In the genomic region with DNA sequence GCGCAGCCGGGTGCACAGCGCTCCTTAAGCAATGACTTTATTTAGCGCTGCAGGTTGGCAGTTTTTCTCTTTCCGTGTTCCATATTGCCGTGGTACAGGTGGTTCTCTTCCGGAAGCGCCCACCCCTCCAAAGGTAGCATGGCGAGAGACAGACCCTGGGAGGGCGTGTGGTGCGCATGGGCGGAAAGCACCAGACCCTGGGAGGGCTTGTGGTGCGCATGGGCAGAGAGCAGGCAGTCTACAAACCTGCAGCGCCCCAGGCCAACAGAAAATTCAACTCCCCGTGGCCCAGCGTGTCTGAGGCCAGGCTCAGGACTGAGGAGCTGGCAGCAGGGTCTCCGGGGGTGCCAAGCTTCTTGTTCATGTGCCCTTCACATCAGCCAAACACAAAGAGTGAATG, we compare ENCODE assay signal across 17 mouse cellular contexts. TPM values are rescaled to one million over a fixed set of nuclear protein-coding genes. Genes with fewer than 3 reads are reported as not detected.
DNase-seq lines count a peak whose midpoint lies in the region; ATAC-seq and TF ChIP-seq lines count a peak whose summit lies in the region.
"Had no signal": no experiment of that assay in that cellular context is flagged by ENCODE, and none has a peak within 500 bp of the region (broad histone marks: within the 10 kb centered on the region; RNA-seq: fewer than 3 reads in every experiment).

No protein-coding gene starts in this region.

- TF ChIP-seq CTCF in heart, adult 2 months (IDR thresholded peaks at IDR 0.05): no peak
- TF ChIP-seq CTCF in liver, adult 2 months (IDR thresholded peaks at IDR 0.05; ENCODE audit: low read depth, low read length): no peak

- no peak overlapping the region for H3K9ac ChIP-seq in heart, adult 2 months (ENCODE audit: low read depth, low read length)
- H3K9ac ChIP-seq in liver, adult 2 months (ENCODE audit: low read depth, low read length): peak overlapping the region; percentile 39
- H3K9ac ChIP-seq in liver, embryonic 15.5 days: no peak overlapping the region
- H3K9ac ChIP-seq: embryonic facial prominence, embryonic 12.5 days had no signal

- H3K79me2 ChIP-seq in heart, adult 2 months (replicated peaks; ENCODE audit: control insufficient read depth, insufficient read depth, low read length): peaks cover 2% of the 10 kb centered on the region
- peaks cover 38% of the 10 kb centered on the region; the same call in 1 of the 2 replicates for H3K79me2 ChIP-seq in liver, adult 2 months (ENCODE audit: control insufficient read depth, insufficient read depth, low read length)

- WGBS in heart, adult 2 months: 74% methylated on average over 17 of the region's 17 CpGs
- 52% methylated on average over 17 of the region's 17 CpGs for WGBS in liver, adult 2 months
- 65% methylated on average over 17 of the region's 17 CpGs for WGBS in liver, embryonic 15.5 days (ENCODE audit: insufficient replicate concordance)

- H3K27me3 ChIP-seq in heart, adult 2 months (ENCODE audit: control insufficient read depth, insufficient read depth, low read length): no peaks in the 10 kb centered on the region
- H3K27me3 ChIP-seq in liver, adult 2 months (ENCODE audit: control insufficient read depth, insufficient read depth, low read length): no peaks in the 10 kb centered on the region
- no peaks in the 10 kb centered on the region for H3K27me3 ChIP-seq in liver, embryonic 15.5 days
- H3K27me3 ChIP-seq: embryonic facial prominence, embryonic 12.5 days had no signal

- H3K27ac ChIP-seq in heart, adult 2 months: peak overlapping the region; percentile 66
- H3K27ac ChIP-seq in liver, adult 2 months (replicated peaks; ENCODE audit: insufficient read depth, low read depth, low read length): peak overlapping the region; percentile 34
- H3K27ac ChIP-seq in liver, embryonic 15.5 days (replicated peaks): peak overlapping the region; percentile 7; the same call in 1 of the 2 replicates
- H3K27ac ChIP-seq: embryonic facial prominence, embryonic 12.5 days had no signal

- no peak for DNase-seq in heart, adult 2 months
- DNase-seq in heart, adult 18-20 months: no peak
- no peak for DNase-seq in liver, adult 2 months (ENCODE audit: extremely low read depth, low read depth, low spot score)
- DNase-seq in liver (no peak), ZHBTc4 (ENCODE audit: low read depth, low spot score) (peak; percentile 79)
- no peak for DNase-seq in Muller cell, postnatal 12 days (ENCODE audit: inconsistent ontology term)
- DNase-seq in kidney, postnatal 4 days: no peak
- DNase-seq: cerebellum, adult 9-10 months; kidney, postnatal 25 days; right cerebral cortex, postnatal 14 days; thymus, postnatal 36 days had no signal

- no peaks in the 10 kb centered on the region for H3K9me3 ChIP-seq in liver, embryonic 15.5 days (replicated peaks)
- H3K9me3 ChIP-seq: embryonic facial prominence, embryonic 12.5 days had no signal

- no peak for TF ChIP-seq POLR2A in heart, adult 2 months (IDR thresholded peaks at IDR 0.05; ENCODE audit: insufficient read depth, low read depth, low read length)
- TF ChIP-seq POLR2A in liver, adult 2 months (IDR thresholded peaks at IDR 0.05; ENCODE audit: extremely low read depth, insufficient read depth, low read length): no peak

- H3K36me3 ChIP-seq in heart, adult 2 months (ENCODE audit: control insufficient read depth, insufficient read depth, low read length): no peaks in the 10 kb centered on the region
- no peaks in the 10 kb centered on the region for H3K36me3 ChIP-seq in liver, adult 2 months (ENCODE audit: control insufficient read depth, insufficient read depth, low read length)
- H3K36me3 ChIP-seq in liver, embryonic 15.5 days (replicated peaks): 0 out of 2 replicates have a peak, but pooled peaks cover 5% of the 10 kb centered on the region

- peak overlapping the region; percentile 54 for H3K4me2 ChIP-seq in liver, embryonic 15.5 days
- H3K4me2 ChIP-seq: embryonic facial prominence, embryonic 12.5 days had no signal

- intact Hi-C loops in heart, adult 2 months (cut with DNase I): no loop called here

- no peak for TF ChIP-seq EP300 in heart, adult 2 months (IDR thresholded peaks at IDR 0.05; ENCODE audit: insufficient read depth, low read depth, low read length)

- H3K4me1 ChIP-seq in heart, adult 2 months (ENCODE audit: control insufficient read depth, insufficient read depth, low read length): peaks cover 14% of the 10 kb centered on the region
- H3K4me1 ChIP-seq in liver, adult 2 months (ENCODE audit: control insufficient read depth, insufficient read depth, low read length): peaks cover 16% of the 10 kb centered on the region; the same call in 1 of the 2 replicates
- H3K4me1 ChIP-seq in liver, embryonic 15.5 days (replicated peaks): peaks cover 59% of the 10 kb centered on the region

- no peak for ATAC-seq in liver, embryonic 15.5 days (ENCODE audit: insufficient read depth)
- ATAC-seq: forebrain, embryonic 14.5 days had no signal

- no peak overlapping the region for H3K4me3 ChIP-seq in heart, adult 2 months
- no peak overlapping the region for H3K4me3 ChIP-seq in liver, adult 2 months (ENCODE audit: insufficient read depth, low read depth, low read length)
- H3K4me3 ChIP-seq in liver, embryonic 15.5 days (replicated peaks): peak overlapping the region; percentile 18; the same call in 1 of the 2 replicates
- H3K4me3 ChIP-seq: embryonic facial prominence, embryonic 12.5 days had no signal

RNA-seq across cellular contexts. Expression of a gene that starts 7.8 kb away (rescaled TPM):
- total RNA-seq in heart, adult 2 months (2021): 100 to 1,000 TPM in 1 of 2 experiments, 10 to 100 TPM in 1; 96.7 to 124 TPM
- polyA plus RNA-seq in heart, adult 2 months (2012; rRNA removed): 74.4 and 106 TPM in 2 replicates
- 100 to 1,000 TPM in 1 of 2 experiments, 10 to 100 TPM in 1; 91.3 to 110 TPM for total RNA-seq in heart, adult 18-20 months (2021)
- total RNA-seq in liver, adult 2 months (2014; rRNA removed): 25.1 and 35.9 TPM in 2 replicates
- 23.0 and 26.5 TPM in 2 replicates for polyA plus RNA-seq in liver, adult 2 months (2012; rRNA removed)
- 8.5 and 9.1 TPM in 2 replicates for polyA plus RNA-seq in liver, embryonic 15.5 days (2015; fragmentation: Nextera tagmentation; extraction: Ambion mirVana)

RNA-seq across cellular contexts. Expression of a gene that starts 19.4 kb away (rescaled TPM):
- total RNA-seq in heart, adult 2 months (2021): 100 to 1,000 TPM; 235 to 277 TPM
- 129 and 131 TPM in 2 replicates for polyA plus RNA-seq in heart, adult 2 months (2012; rRNA removed)
- total RNA-seq in heart, adult 18-20 months (2021): 100 to 1,000 TPM; 238 to 264 TPM
- total RNA-seq in liver, adult 2 months (2014; rRNA removed): 61.9 and 79.7 TPM in 2 replicates
- polyA plus RNA-seq in liver, adult 2 months (2012; rRNA removed): 45.9 and 48.2 TPM in 2 replicates
- polyA plus RNA-seq in liver, embryonic 15.5 days (2015; fragmentation: Nextera tagmentation; extraction: Ambion mirVana): 136 and 139 TPM in 2 replicates

RNA-seq across cellular contexts. Expression of a gene that starts 26.7 kb away (rescaled TPM):
- not detected for total RNA-seq in heart, adult 2 months (2021)
- polyA plus RNA-seq in heart, adult 2 months (2012; rRNA removed): 0.41 TPM in 1 of 2 replicates, not detected in the other
- total RNA-seq in heart, adult 18-20 months (2021): not detected
- total RNA-seq in liver, adult 2 months (2014; rRNA removed): not detected in 2 replicates
- polyA plus RNA-seq in liver, adult 2 months (2012; rRNA removed): not detected in 2 replicates
- not detected in 2 replicates for polyA plus RNA-seq in liver, embryonic 15.5 days (2015; fragmentation: Nextera tagmentation; extraction: Ambion mirVana)
- total RNA-seq: adrenal gland, postnatal 14 days; gastrocnemius, postnatal 25 days; midbrain, postnatal 0 days had no signal
- polyA plus RNA-seq: embryonic facial prominence, embryonic 12.5 days; forebrain, embryonic 14.5 days; midbrain, postnatal 0 days had no signal

Comparison
In these comparisons a context has a peak if more than half of its experiments do, and no peak if none do; other contexts are left out.
1. H3K27ac ChIP-seq: peak in every context shown above with its lines; median percentile 66 in heart, adult 2 months; 34 in liver, adult 2 months; 7 in liver, embryonic 15.5 days.